Mouse (Mus musculus) cerebellum, adult 18-20 months (tissue): Measurements from ENCODE around the gene Upp1.
A peak's percentile ranks its signal among the peaks of the same experiment; 100 is the strongest.
"Not testable (repeated sequence)": the region's sequence is repeated elsewhere in the genome, so short reads cannot be mapped to it uniquely, and the experiment has no call there.

Source experiments
- DNase-seq, 2 experiments: peaks; one replicate each; pipeline ENCODE4 v3.0.0; 2021

Upp1 gene

DNA sequence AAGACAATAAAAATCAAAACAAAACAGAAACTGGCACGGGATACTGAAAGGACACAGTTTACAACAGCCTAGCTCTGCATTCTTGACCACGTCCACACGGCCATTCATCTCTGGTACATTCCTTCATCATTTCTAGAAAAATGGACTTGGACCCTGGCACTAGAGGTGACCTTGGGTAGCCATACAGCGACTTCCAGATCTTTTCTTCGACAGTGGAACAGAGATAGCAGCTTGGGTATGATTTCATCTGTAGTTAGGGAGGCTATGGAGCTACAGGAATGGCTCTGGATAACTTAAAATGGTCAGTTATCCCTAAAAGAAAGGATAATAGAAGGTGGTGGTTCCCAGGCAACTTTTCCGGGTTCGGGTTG lies at the start of gene Upp1:
Gene Upp1, plus strand, starts transcription at position 54 of the 371 bp plus-strand sequence.
- DNase-seq, result no peak

- no peak for DNase-seq
Observed at GRCm38 (mm10) chr11:9076444-9076843, 41.5 kb upstream of the Upp1 start.

GRCm38 (mm10) chr11:9113189-9113588 lies 4.7 kb upstream of the Upp1 start:
- DNase-seq, result no peak

DNA sequence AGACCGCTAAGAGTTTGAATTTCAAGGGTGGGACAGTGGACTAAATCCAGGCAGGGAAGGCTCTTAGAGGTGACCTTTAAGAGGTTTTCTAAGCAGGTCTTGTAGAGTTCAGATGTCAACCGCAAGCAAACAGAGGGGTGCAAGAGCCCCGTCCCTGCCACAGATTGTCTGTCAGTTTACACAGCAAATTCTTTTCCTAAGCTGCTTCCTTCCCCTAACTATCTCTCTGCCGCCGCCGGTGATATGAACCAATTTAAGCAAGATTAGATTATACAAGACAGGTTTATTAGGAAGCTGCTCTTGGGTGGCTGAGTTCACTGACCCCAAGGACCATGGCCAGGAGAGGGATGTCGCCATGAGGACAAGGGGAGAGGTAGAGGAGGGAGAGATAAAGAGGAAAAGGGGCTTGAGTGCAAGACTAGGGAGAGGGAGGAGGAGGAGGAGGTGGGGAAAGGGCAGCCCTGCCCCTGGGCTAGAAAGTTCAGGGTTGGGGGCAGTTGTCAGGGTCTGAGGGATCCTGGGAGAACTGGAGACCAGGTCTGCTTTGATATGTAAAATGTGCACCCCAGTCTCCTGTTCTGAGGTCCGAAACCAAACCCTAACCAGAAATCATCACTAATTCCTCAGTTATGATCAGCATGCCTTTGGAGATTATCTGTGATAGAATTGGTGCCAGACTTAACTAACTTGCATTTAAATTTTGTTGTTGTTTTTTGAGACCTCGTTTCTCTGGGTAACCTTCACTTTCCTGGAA lies 2.4 kb upstream of the Upp1 start:
- no peak for DNase-seq

DNA sequence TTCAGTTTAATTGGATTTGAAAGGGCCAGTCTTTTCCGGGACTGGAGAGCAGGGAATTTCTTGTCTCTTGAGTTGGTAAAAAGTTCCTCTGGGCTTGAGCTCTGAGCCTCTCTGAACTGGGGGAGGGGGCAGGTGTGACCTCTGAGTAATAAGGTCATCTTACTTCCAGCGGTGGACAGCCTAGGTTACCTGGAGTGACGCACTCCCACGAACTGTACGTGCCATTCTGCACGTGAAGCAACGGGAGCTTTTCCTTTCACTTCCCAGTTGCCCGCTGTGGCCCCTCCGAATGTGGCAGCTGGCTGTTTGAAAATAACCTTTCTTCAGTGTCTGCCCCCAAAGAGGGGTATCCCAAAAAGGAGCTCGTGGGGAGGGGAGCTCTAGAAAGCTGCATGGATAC lies 1.8 kb upstream of the Upp1 start:
- DNase-seq, result no peak

DNA sequence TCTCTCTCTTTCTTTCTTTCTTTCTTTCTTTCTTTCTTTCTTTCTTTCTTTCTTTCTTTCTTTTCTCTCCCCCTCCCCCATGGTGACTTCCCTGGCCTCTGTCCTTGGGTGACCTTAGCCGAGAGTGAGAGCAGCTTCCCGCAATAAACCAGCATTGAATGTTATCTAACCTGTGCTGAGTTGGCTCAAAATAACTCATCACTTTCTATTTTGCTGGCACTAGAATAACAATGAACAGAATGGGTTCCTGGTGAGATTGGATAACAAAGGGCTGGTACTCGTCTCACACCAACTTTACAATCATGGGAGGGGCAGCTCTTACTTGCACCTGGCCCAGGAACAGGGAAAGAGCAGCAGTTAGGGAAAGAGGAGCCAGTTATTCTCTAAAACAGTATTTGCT lies 987 bp upstream of the Upp1 start:
- no peak for DNase-seq

DNA sequence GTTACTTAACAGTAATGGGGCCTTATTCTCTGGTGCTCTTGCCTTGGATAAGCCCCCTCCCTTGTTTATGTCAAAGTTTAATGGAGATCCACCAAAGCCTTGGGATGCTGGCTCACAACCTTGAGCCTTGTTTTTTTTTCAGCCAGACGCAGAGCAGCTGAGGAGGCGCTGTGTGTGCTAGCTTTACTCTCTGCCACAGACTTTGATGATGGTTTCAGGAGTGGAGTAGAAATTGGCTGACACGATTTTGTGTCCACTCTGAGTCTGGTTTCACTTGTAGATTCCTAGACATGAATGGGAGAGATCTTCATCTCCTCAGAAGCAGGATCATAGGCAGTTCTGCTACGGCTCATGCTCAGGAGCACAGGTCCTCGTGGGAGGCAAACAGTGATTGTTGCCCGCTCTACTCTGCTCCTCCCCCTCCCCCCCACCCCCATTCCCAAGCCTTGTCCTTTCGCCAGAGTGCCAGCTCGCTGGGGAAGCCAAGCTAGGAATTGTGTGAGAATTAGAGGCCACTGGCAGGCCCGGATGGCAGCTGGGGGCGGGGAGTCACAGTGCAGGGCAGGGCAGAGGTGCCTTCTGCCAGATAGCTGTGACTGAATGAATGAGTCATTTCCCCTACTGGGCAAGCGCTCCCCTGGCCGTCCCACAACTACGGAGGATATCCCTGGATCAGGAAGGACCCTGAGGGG lies 399 bp upstream of the Upp1 start:
- DNase-seq, result peak; percentile 42 to 46

GRCm38 (mm10) chr11:9118421-9119121 lies 668 bp downstream of the Upp1 start:
- DNase-seq, result peak; percentile 17 to 23

DNA sequence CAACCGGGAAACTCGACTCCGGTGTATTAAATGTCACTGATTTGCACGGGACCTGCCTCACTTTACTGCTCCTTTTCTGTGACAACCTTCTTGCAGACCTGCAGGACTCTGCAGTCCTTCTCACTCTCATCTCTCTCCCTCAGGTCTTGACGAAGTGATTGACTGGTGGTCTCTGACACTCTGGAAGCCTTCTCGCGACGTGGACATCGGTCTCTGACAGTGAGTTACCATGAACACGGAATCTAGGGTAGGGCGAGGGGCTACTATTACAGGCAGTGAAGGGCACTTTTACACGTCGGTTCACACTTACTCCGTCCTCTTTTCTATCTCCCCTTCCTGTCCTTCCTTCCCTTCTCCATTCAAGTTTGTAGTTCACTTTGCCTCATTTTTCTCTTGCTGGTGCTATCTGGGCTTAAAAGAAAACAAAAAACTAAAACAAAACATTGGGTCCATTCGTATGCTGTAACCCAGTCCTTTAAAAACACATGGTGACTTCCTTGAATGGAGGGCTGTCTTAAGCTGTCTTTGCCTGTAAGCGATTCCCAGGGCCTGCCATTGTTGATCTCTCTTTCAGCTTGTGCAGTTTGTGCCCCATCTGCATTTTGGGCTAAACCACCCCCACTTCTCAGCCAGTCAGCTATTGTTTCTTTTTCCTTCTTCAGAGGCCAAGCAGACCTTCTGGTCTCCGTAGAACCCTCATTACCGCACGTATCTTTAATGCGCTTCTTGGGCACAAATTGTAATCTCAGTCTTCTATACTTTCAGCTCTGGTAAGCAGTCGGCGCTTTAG lies 1.5 kb downstream of the Upp1 start:
- no peak for DNase-seq

DNA sequence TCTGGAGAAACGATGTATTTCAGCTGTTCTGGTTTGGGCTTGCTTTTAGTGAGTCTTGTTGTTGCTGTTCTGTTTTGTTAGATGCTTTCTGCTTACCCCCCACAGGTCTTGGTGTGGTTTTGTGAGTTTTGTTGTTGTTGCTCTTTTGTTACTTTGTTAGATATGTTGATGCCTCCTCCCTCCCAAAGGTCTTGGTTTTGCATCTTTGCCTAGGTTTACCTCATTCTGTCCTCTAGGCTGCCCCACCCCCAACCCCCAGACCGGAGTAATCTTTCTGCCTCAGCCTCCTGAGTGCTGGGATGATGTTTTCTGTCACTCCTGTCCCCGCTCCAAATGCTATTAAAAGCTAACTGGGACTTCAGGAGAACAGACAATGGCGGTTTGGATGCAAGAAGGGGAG lies 4.4 kb downstream of the Upp1 start:
- no peak for DNase-seq

- peak; percentile 45 to 56 for DNase-seq
Observed at GRCm38 (mm10) chr11:9126373-9127107, 8.6 kb downstream of the Upp1 start.

DNA sequence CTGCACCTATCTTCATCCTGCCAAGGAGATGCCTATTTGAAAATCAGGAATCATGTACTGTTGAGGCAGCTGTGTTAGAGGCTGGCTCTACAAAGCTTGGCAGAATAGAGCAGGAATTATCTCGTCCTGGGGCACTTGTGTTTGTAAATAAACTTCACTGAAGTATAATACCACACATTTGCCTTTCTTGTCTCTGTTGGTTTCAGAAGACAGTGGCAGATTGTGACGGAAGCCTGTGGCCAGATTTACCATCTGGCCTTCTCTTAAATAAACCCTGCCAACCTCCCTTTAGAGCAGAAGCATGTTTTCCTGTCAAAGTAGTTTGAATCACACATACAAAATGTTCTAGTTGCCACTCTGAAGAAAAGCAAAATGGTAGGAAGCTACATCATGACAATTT lies 10.2 kb downstream of the Upp1 start:
- DNase-seq, result no peak

DNA sequence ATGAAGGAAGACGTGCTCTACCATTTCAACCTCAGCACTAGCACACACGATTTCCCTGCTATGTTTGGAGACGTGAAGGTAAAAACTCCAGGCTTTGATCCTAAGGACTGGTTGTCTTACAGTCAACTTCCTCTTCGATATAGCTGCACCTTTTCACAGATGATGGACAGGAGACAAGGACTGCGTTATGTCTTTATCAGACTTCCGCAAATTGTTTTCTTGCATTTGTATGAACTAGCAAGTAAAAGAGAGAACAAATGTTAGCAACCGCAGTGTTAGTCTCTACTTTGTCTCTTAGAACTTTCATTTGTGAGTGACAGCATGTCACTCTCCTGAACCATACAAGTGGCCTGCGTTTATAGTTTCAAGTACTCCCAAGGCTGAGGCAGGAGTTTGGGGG lies 11.6 kb downstream of the Upp1 start:
- DNase-seq, result no peak

GRCm38 (mm10) chr11:9131688-9132087 lies 13.8 kb downstream of the Upp1 start:
- DNase-seq, result no peak

- no peak for DNase-seq
Observed at GRCm38 (mm10) chr11:9135589-9136246, 17.8 kb downstream of the Upp1 start.

DNA sequence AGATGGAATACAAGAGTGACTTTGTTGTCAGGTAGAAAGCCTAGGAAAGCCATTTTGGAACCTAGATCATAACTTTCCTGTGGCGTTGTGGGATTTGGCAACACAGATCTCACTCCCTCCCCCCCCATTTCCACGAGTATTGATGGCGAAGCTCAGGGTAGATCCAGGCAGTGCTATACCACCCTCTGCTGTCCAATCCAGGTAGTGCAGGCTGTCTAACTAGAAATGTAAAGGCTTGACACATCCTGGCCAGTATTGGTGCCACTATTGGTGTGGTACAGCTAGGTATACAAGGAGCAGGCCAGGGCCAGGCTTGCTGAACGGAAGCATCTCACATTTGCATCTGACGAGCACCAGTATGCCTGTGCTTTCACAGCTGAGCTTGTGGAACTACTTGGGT lies 18.6 kb downstream of the Upp1 start:
- peak; percentile 60 to 78 for DNase-seq

GRCm38 (mm10) chr11:9145113-9145512 lies 27.2 kb downstream of the Upp1 start:
- no peak for DNase-seq

- no peak for DNase-seq
Observed at GRCm38 (mm10) chr11:9146115-9146514, 28.2 kb downstream of the Upp1 start.

DNA sequence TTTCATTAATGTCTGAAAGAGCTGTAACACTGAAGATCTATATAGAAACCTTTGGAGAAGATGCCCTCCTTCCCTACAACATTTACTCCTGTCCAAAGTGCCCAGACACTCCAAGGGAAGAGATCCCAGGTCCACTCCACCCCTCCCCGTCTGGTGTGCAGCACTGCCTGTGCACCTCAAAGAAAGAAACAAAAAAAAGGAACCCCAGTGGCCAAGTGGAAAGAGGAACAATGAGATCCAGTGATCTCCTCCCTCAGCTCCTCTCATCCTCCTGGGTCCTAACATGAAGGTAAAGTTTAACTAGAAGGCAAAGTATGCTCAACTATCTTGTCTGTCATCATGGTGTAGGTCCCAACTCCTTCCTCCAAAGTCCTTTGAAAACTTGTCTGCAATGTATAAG lies 28.8 kb downstream of the Upp1 start:
- DNase-seq, result no peak

GRCm38 (mm10) chr11:9148206-9148605 lies 30.3 kb downstream of the Upp1 start:
- no peak for DNase-seq

GRCm38 (mm10) chr11:9150403-9150802 lies 32.5 kb downstream of the Upp1 start:
- not testable (repeated sequence) for DNase-seq

GRCm38 (mm10) chr11:9159953-9160352 lies 42.0 kb downstream of the Upp1 start:
- no peak for DNase-seq
